Mouse (Mus musculus) MEL (cell line): ENCODE results near the gene Fbn1.

Source experiments
- GATA1 ChIP-seq: IDR thresholded peaks from 2 replicates; pipeline ENCODE4 v1.6.1; 2011; ENCODE audit warnings: low read depth, low read length, improper control_type of control experiment
- JUND ChIP-seq: IDR thresholded peaks from 2 replicates; pipeline ENCODE4 v1.6.1; 2011; ENCODE audit warnings: low read depth, mild to moderate bottlenecking, improper control_type of control experiment, low read length
- POLR2A ChIP-seq, 2 experiments: IDR thresholded peaks; 2 replicates each; pipeline ENCODE4 v1.6.1; 2011 to 2012; ENCODE audit warnings: low read length in 2 of 2, mild to moderate bottlenecking in 2 of 2, control low read depth in 1 of 2, improper control_type of control experiment in 1 of 2, low read depth in 1 of 2, moderate library complexity in 1 of 2; ENCODE audit not compliant: control insufficient read depth in 1 of 2, insufficient read depth in 1 of 2, poor library complexity in 1 of 2

GRCm38 (mm10) chr2:125508381-125508780, 588 bp upstream of the Fbn1 start:
- TF ChIP-seq GATA1 (no peak), JUND (no peak), POLR2A (IDR thresholded peaks at IDR 0.05; ENCODE audit: control insufficient read depth in 1 of 2, insufficient read depth in 1 of 2, low read depth in 1 of 2, low read length in 2 of 2, poor library complexity in 1 of 2) (no peak)
